Mouse (Mus musculus) testis, adult 10 weeks (tissue): ENCODE data around the gene Adm2. TPM values are rescaled to one million over a fixed set of nuclear protein-coding genes. Genes with fewer than 3 reads are reported as not detected.

Experiments used
- polyA plus RNA-seq: library from polyadenylated mRNA; stranded (reverse); fragments of 350-450 nt; fragmentation: Illumina TruSeq; extraction: RNeasy Lipid Tissue Mini Kit (QIAGEN cat#74804); gene quantifications from one replicate; pipeline ENCODE4 v1.2.3, GENCODE M21; 2014; ENCODE audit warnings: low read depth, low replicate concordance

Adm2 gene
- polyA plus RNA-seq, result not detected

DNA sequence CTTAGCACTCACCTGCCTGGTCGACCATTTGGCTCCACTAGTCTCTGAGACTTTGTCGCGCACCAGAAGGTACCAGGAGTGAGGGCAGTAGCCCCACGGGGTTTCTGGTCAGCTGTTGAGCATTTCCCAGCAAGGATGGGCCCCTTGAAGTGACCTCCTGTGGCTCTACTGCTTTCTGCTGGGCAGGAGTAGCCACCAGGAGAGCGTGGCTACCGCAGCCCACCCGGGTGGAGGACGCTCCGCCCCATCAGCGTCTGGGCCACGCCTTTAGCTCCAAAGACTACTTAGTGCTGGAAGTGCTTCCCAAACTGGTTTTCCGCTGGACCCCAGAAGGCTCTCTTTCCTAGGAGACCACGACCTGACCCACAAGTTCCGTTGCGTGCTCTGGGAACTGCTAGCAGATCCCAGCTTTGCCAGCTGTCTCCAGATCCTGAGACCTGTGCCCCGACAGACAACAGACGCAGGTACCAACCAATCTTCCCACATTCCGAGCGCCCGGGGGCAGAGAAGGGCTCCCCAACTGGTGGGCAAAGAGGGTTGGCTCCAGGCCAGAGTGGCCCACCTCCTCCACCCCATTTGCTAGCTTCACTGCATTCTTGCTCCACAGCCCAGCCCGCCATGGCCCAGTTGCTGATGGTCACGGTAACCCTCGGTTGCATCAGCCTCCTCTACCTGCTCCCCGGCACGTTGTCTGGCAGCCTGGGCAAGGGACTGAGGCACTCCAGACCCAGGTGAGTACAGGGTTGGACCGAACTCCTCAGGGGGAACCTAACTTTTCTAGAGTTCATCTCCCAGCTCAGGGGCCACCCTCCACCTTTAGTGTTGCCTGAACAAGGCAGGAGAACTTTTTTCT is at the start of gene Adm2:
Gene Adm2 (plus strand): TSS at position 51 of the 853 bp plus-strand sequence.

DNA sequence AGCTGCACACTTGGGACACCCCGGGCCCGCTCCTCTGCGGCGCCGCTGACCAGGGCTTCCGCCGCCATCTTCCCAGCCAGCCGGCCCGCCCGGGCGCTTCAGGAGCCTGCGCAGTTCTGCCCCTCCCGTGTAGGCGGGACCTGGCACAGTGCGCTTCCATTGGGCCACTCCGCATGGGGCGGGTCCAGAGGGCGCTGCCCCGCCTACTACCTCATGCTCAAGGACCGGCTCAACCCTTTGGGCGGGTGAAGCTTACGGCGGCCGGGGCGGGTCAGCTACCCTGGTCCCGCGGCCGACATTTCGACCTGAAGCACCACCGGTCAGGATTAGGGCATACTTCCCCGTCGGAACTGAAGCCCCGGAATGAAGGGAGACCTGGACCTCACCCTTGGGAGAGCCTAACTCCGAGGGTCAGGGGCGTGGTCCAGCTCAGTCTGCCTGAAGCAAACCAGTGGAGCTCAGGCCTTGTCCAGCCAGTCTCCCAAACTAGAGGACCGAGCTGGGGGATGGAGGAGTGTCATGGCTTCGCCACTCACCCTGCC is 7.3 kb upstream of the Adm2 start, which contains the start of gene Sbf1:
Gene Sbf1 (minus strand): TSS at position 122 of the 542 bp plus-strand sequence.

GRCm38 (mm10) chr15:89334271-89334670 is 11.8 kb downstream of the Adm2 start, which contains the start of gene Miox:
Gene Miox, plus strand, starts transcription at chr15:89334398.

GRCm38 (mm10) chr15:89355241-89356187 is 33.0 kb downstream of the Adm2 start, which contains the start of the genes Lmf2 and Ncaph2:
Gene Lmf2, minus strand, starts transcription at chr15:89355659.
Gene Ncaph2, plus strand, starts transcription at chr15:89355719.

GRCm38 (mm10) chr15:89373762-89374248 is 51.3 kb downstream of the Adm2 start, which contains the start of gene Sco2:
Gene Sco2, minus strand, starts transcription at chr15:89373846.

Other genes starting within 250 kb of the Adm2 start
- 0.84 TPM for gene Trabd, start 247.6 kb upstream of the Adm2 start, polyA plus RNA-seq
- gene Selenoo, start 233.6 kb upstream of the Adm2 start, polyA plus RNA-seq, result 1.8 TPM
- 1.2 TPM for gene Tubgcp6, start 199.6 kb upstream of the Adm2 start, polyA plus RNA-seq
- gene Hdac10, start 194.0 kb upstream of the Adm2 start, polyA plus RNA-seq, result not detected
- 0.18 TPM for gene Mapk12, start 182.0 kb upstream of the Adm2 start, polyA plus RNA-seq
- 0.31 TPM for gene Mapk11, start 173.1 kb upstream of the Adm2 start, polyA plus RNA-seq
- 4.6 TPM for gene Plxnb2, start 141.9 kb upstream of the Adm2 start, polyA plus RNA-seq
- 1.0 TPM for gene Dennd6b, start 126.2 kb upstream of the Adm2 start, polyA plus RNA-seq
- 16.1 TPM for gene Ppp6r2, start 111.2 kb upstream of the Adm2 start, polyA plus RNA-seq
- gene Sbf1, start 7.4 kb upstream of the Adm2 start, polyA plus RNA-seq, result 5.4 TPM
- gene Miox, start 11.7 kb downstream of the Adm2 start, polyA plus RNA-seq, result 0.21 TPM
- 1.1 TPM for gene Lmf2, start 32.9 kb downstream of the Adm2 start, polyA plus RNA-seq
- gene Ncaph2, start 33.0 kb downstream of the Adm2 start, polyA plus RNA-seq, result 9.2 TPM
- gene Sco2, start 51.1 kb downstream of the Adm2 start, polyA plus RNA-seq, result 0.62 TPM
- not detected for gene Tymp, start 54.3 kb downstream of the Adm2 start, polyA plus RNA-seq
- gene Odf3b, start 56.6 kb downstream of the Adm2 start, polyA plus RNA-seq, result not detected
- not detected for gene Klhdc7b, start 62.2 kb downstream of the Adm2 start, polyA plus RNA-seq
- gene Syce3, start 87.8 kb downstream of the Adm2 start, polyA plus RNA-seq, result 49.1 TPM
- gene Cpt1b, start 103.1 kb downstream of the Adm2 start, polyA plus RNA-seq, result 21.4 TPM
- 8.2 TPM for gene C730034F03Rik, start 106.9 kb downstream of the Adm2 start, polyA plus RNA-seq
- 0.28 TPM for gene Gm44502, start 107.0 kb downstream of the Adm2 start, polyA plus RNA-seq
- 36.5 TPM for gene Chkb, start 107.2 kb downstream of the Adm2 start, polyA plus RNA-seq
- gene Mapk8ip2, start 131.2 kb downstream of the Adm2 start, polyA plus RNA-seq, result 2.8 TPM
- 24.8 TPM for gene Arsa, start 154.7 kb downstream of the Adm2 start, polyA plus RNA-seq
- 0.06 TPM for gene Shank3, start 176.9 kb downstream of the Adm2 start, polyA plus RNA-seq
- gene Acr, start 245.6 kb downstream of the Adm2 start, polyA plus RNA-seq, result 190 TPM